Mouse (Mus musculus) erythroblast, embryonic 14.5 days (primary cell): Measurements from ENCODE around the gene Trpc4ap.

ENCODE experiments used
- GATA1 ChIP-seq: IDR thresholded peaks from 2 replicates; pipeline ENCODE4 v1.6.1; 2012; ENCODE audit warnings: low read length, inconsistent platforms, mixed read lengths
- TAL1 ChIP-seq: IDR thresholded peaks from 3 replicates; pipeline ENCODE4 v1.6.1; 2012; ENCODE audit warnings: low read length, inconsistent platforms, mixed read lengths

DNA sequence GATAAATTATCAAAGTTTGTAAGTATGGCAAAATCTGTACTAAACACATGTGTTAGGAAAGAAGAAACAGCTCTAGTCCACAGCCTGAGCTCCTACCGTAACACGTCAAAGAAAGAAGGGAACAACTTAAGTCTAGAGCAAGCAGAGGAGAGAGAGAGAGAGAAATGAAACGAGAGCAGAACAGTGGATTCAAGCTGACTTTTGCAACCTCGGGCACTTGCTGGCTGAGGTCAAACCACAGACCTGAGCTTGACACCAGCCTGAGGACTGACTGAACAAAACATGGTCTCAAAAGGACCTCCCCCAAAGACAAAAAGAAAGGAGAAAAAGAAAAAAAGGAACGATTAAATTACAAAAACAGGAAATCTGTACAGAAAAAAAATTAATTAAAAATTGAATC lies 11.6 kb downstream of the Trpc4ap start:
- TF ChIP-seq GATA1 (no peak), TAL1 (no peak)
